Mouse (Mus musculus) hindbrain, embryonic 10.5 days (tissue): ENCODE data around the gene Zzef1. TPM values are rescaled to one million over a fixed set of nuclear protein-coding genes. Genes with fewer than 3 reads are reported as not detected.
A peak's percentile ranks its signal among the peaks of the same experiment; 100 is the strongest.
"Not testable (repeated sequence)": the region's sequence is repeated elsewhere in the genome, so short reads cannot be mapped to it uniquely, and the experiment has no call there.

ENCODE experiments used
- DNase-seq: peaks from one replicate; pipeline ENCODE4 v3.0.0-alpha.2; 2017; ENCODE audit warnings: low spot score
- H3K27ac ChIP-seq: fragments of 300-500 bp; sonication (generic); 2 replicates; pipeline ENCODE4 v1.5.1; 2016; ENCODE audit warnings: mild to moderate bottlenecking, moderate library complexity
- H3K27me3 ChIP-seq: fragments of 300-500 bp; sonication (generic); 2 replicates; pipeline ENCODE4 v1.6.1; 2016; ENCODE audit warnings: mild to moderate bottlenecking; ENCODE audit not compliant: poor library complexity, insufficient read depth, severe bottlenecking
- H3K36me3 ChIP-seq: fragments of 300-500 bp; sonication (generic); 2 replicates; pipeline ENCODE4 v1.6.1; 2016; ENCODE audit warnings: mild to moderate bottlenecking, moderate library complexity
- H3K4me1 ChIP-seq: fragments of 300-500 bp; sonication (generic); replicated peaks from 2 replicates; pipeline ENCODE4 v1.6.1; 2016; ENCODE audit warnings: mild to moderate bottlenecking
- H3K4me3 ChIP-seq: fragments of 300-500 bp; sonication (generic); 2 replicates; pipeline ENCODE4 v1.5.1; 2016; ENCODE audit warnings: mild to moderate bottlenecking, moderate library complexity
- H3K9me3 ChIP-seq: fragments of 300-500 bp; sonication (generic); 2 replicates; pipeline ENCODE4 v1.6.1; 2016; ENCODE audit warnings: mild to moderate bottlenecking, moderate library complexity
- WGBS: fragments of 180-500 bp; shearing (Covaris S2); methylation state at CpG from one replicate; pipeline ENCODE4 v1.1.7; 2016; 5-methylcytosine and 5-hydroxymethylcytosine counted together
- polyA plus RNA-seq: library from polyadenylated mRNA; unstranded; fragments of >200 nt; fragmentation: Nextera tagmentation; extraction: Ambion mirVana; gene quantifications from 2 replicates; pipeline ENCODE4 v1.2.1, GENCODE M21; 2016

Gene Zzef1
- polyA plus RNA-seq: 7.5 and 8.6 TPM in 2 replicates

- DNase-seq: peak; percentile 94
- H3K36me3 ChIP-seq: no peaks in the 10 kb centered on the region
- peaks cover 23% of the 10 kb centered on the region for H3K4me1 ChIP-seq
- no peaks in the 10 kb centered on the region for H3K9me3 ChIP-seq
- H3K27ac ChIP-seq: peak within 1 kb of the TSS; percentile 92
- WGBS: under 1% methylated on average over 69 of the region's 69 CpGs
- peak within 1 kb of the TSS; percentile 100 for H3K4me3 ChIP-seq
- H3K27me3 ChIP-seq: no peaks in the 10 kb centered on the region
Observed at GRCm38 (mm10) chr11:72795455-72796295, at the start of gene Zzef1, which contains the start of gene Cyb5d2. Gene Zzef1, plus strand, starts transcription at chr11:72796226. Gene Cyb5d2, minus strand, starts transcription at chr11:72796142.

- Histone ChIP-seq H3K36me3 (peaks cover 100% of the 10 kb centered on the region), H3K27ac (no peak overlapping the region), H3K4me3 (no peak overlapping the region), H3K9me3 (no peaks in the 10 kb centered on the region), H3K27me3 (no peaks in the 10 kb centered on the region), H3K4me1 (no peaks in the 10 kb centered on the region)
- WGBS: 56% methylated on average over 2 of the region's 2 CpGs
- no peak for DNase-seq
Observed at GRCm38 (mm10) chr11:72751956-72752355, 44.1 kb upstream of the Zzef1 start.

GRCm38 (mm10) chr11:72758316-72758715 is 37.7 kb upstream of the Zzef1 start:
- Histone ChIP-seq H3K36me3 (peaks cover 100% of the 10 kb centered on the region), H3K4me1 (no peaks in the 10 kb centered on the region), H3K4me3 (no peak overlapping the region), H3K9me3 (no peaks in the 10 kb centered on the region), H3K27me3 (no peaks in the 10 kb centered on the region), H3K27ac (no peak overlapping the region)
- WGBS: 92% methylated on average over 5 of the region's 5 CpGs
- DNase-seq: no peak

GRCm38 (mm10) chr11:72759581-72759980 is 36.4 kb upstream of the Zzef1 start:
- Histone ChIP-seq H3K9me3 (no peaks in the 10 kb centered on the region), H3K27me3 (no peaks in the 10 kb centered on the region), H3K4me1 (no peaks in the 10 kb centered on the region), H3K4me3 (no peak overlapping the region), H3K36me3 (peaks cover 100% of the 10 kb centered on the region), H3K27ac (no peak overlapping the region)
- DNase-seq: no peak
- 92% methylated on average over 6 of the region's 6 CpGs for WGBS

GRCm38 (mm10) chr11:72760781-72761180 is 35.2 kb upstream of the Zzef1 start:
- Histone ChIP-seq H3K4me3 (no peak overlapping the region), H3K27ac (no peak overlapping the region), H3K36me3 (peaks cover 91% of the 10 kb centered on the region), H3K9me3 (no peaks in the 10 kb centered on the region), H3K27me3 (no peaks in the 10 kb centered on the region), H3K4me1 (no peaks in the 10 kb centered on the region)
- whole genome bisulfite sequencing: 89% methylated on average over 1 of the region's 1 CpGs
- DNase-seq: no peak

- H3K27ac ChIP-seq: no peak overlapping the region
- peaks cover 83% of the 10 kb centered on the region for H3K36me3 ChIP-seq
- no peak overlapping the region for H3K4me3 ChIP-seq
- 94% methylated on average over 4 of the region's 4 CpGs for WGBS
- no peaks in the 10 kb centered on the region for H3K27me3 ChIP-seq
- H3K9me3 ChIP-seq: no peaks in the 10 kb centered on the region
- no peak for DNase-seq
- H3K4me1 ChIP-seq: no peaks in the 10 kb centered on the region
Observed at GRCm38 (mm10) chr11:72764270-72764669, 31.8 kb upstream of the Zzef1 start.

GRCm38 (mm10) chr11:72767716-72768115 is 28.3 kb upstream of the Zzef1 start:
- 94% methylated on average over 8 of the region's 8 CpGs for WGBS
- peaks cover 65% of the 10 kb centered on the region for H3K36me3 ChIP-seq
- no peak overlapping the region for H3K27ac ChIP-seq
- no peak overlapping the region for H3K4me3 ChIP-seq
- no peaks in the 10 kb centered on the region for H3K27me3 ChIP-seq
- H3K9me3 ChIP-seq: no peaks in the 10 kb centered on the region
- no peaks in the 10 kb centered on the region for H3K4me1 ChIP-seq
- DNase-seq: no peak

GRCm38 (mm10) chr11:72769061-72769460 is 27.0 kb upstream of the Zzef1 start:
- H3K4me3 ChIP-seq: no peak overlapping the region
- no peaks in the 10 kb centered on the region for H3K27me3 ChIP-seq
- DNase-seq: no peak
- H3K4me1 ChIP-seq: 0 out of 2 replicates have a peak, but pooled peaks cover 4% of the 10 kb centered on the region
- WGBS: 96% methylated on average over 3 of the region's 3 CpGs
- H3K27ac ChIP-seq: no peak overlapping the region
- peaks cover 52% of the 10 kb centered on the region for H3K36me3 ChIP-seq
- H3K9me3 ChIP-seq: no peaks in the 10 kb centered on the region

- 94% methylated on average over 3 of the region's 3 CpGs for WGBS
- no peaks in the 10 kb centered on the region for H3K9me3 ChIP-seq
- no peak overlapping the region for H3K27ac ChIP-seq
Observed at GRCm38 (mm10) chr11:72770324-72770723, 25.7 kb upstream of the Zzef1 start.

GRCm38 (mm10) chr11:72770816-72771215 is 25.2 kb upstream of the Zzef1 start:
- Histone ChIP-seq H3K36me3 (peaks cover 44% of the 10 kb centered on the region), H3K4me3 (no peak overlapping the region), H3K27me3 (no peaks in the 10 kb centered on the region), H3K27ac (no peak overlapping the region), H3K4me1 (0 out of 2 replicates have a peak, but pooled peaks cover 4% of the 10 kb centered on the region), H3K9me3 (no peaks in the 10 kb centered on the region)
- WGBS: 92% methylated on average over 5 of the region's 5 CpGs
- DNase-seq: no peak

More at GRCm38 (mm10) chr11:72770324-72770723, 25.7 kb upstream of the Zzef1 start:
- Histone ChIP-seq H3K27me3 (no peaks in the 10 kb centered on the region), H3K36me3 (peaks cover 44% of the 10 kb centered on the region), H3K4me1 (0 out of 2 replicates have a peak, but pooled peaks cover 4% of the 10 kb centered on the region), H3K4me3 (no peak overlapping the region)
- no peak for DNase-seq

- 87% methylated on average over 4 of the region's 4 CpGs for WGBS
- H3K9me3 ChIP-seq: no peaks in the 10 kb centered on the region
Observed at GRCm38 (mm10) chr11:72771461-72771860, 24.6 kb upstream of the Zzef1 start.

GRCm38 (mm10) chr11:72772611-72773010 is 23.4 kb upstream of the Zzef1 start:
- 38% methylated on average over 1 of the region's 1 CpGs for WGBS
- DNase-seq, H3K27me3 ChIP-seq, H3K9me3 ChIP-seq, H3K4me1 ChIP-seq, H3K4me3 ChIP-seq, H3K27ac ChIP-seq: not testable (repeated sequence)
- H3K36me3 ChIP-seq: peaks cover 33% of the 10 kb centered on the region

More at GRCm38 (mm10) chr11:72771461-72771860, 24.6 kb upstream of the Zzef1 start:
- Histone ChIP-seq H3K4me3 (no peak overlapping the region), H3K4me1 (0 out of 2 replicates have a peak, but pooled peaks cover 4% of the 10 kb centered on the region), H3K36me3 (peaks cover 40% of the 10 kb centered on the region), H3K27me3 (no peaks in the 10 kb centered on the region), H3K27ac (no peak overlapping the region)
- DNase-seq: no peak

- no peak overlapping the region for H3K4me3 ChIP-seq
- H3K36me3 ChIP-seq: no peaks in the 10 kb centered on the region
- H3K4me1 ChIP-seq: no peaks in the 10 kb centered on the region
- DNase-seq: no peak
- no peaks in the 10 kb centered on the region for H3K9me3 ChIP-seq
- no peak overlapping the region for H3K27ac ChIP-seq
- no peaks in the 10 kb centered on the region for H3K27me3 ChIP-seq
Observed at GRCm38 (mm10) chr11:72778957-72779356, 17.1 kb upstream of the Zzef1 start.
